ENCODE assay signal across 28 mouse cellular contexts in genomic region chr12:102964486-102964885, GRCm38 (mm10). TPM values are rescaled to one million over a fixed set of nuclear protein-coding genes. Genes with fewer than 3 reads are reported as not detected.
DNase-seq lines count a peak whose midpoint lies in the region; ATAC-seq lines count a peak whose summit lies in the region.
"Had no signal": no experiment of that assay in that cellular context is flagged by ENCODE, and none has a peak within 500 bp of the region (broad histone marks: within the 10 kb centered on the region; RNA-seq: fewer than 3 reads in every experiment).

No protein-coding gene starts in this region.

- H3K9me3 ChIP-seq in hindbrain, embryonic 11.5 days (ENCODE audit: control insufficient read depth, low read length), result no peaks in the 10 kb centered on the region
- no peaks in the 10 kb centered on the region for H3K9me3 ChIP-seq in hindbrain, embryonic 16.5 days (ENCODE audit: control insufficient read depth, low read length)
- H3K9me3 ChIP-seq in midbrain, embryonic 14.5 days (ENCODE audit: control insufficient read depth, low read length), result no peaks in the 10 kb centered on the region
- H3K9me3 ChIP-seq in midbrain, embryonic 10.5 days (replicated peaks), result no peaks in the 10 kb centered on the region
- H3K9me3 ChIP-seq: embryonic facial prominence, embryonic 13.5 days; embryonic facial prominence, embryonic 15.5 days; forebrain, embryonic 10.5 days; forebrain, embryonic 12.5 days had no signal

- no peak overlapping the region for H3K4me3 ChIP-seq in hindbrain, embryonic 11.5 days (ENCODE audit: low read depth, low read length)
- H3K4me3 ChIP-seq in hindbrain, embryonic 16.5 days (ENCODE audit: low read length), result no peak overlapping the region
- H3K4me3 ChIP-seq in midbrain, embryonic 14.5 days (replicated peaks; ENCODE audit: low read depth, low read length), result no peak overlapping the region
- no peak overlapping the region for H3K4me3 ChIP-seq in midbrain, embryonic 10.5 days
- H3K4me3 ChIP-seq: embryonic facial prominence, embryonic 13.5 days; embryonic facial prominence, embryonic 15.5 days; erythroblast, embryonic 14.5 days; forebrain, embryonic 10.5 days; forebrain, embryonic 12.5 days had no signal

- no peak overlapping the region for H3K4me2 ChIP-seq in hindbrain, embryonic 11.5 days (replicated peaks; ENCODE audit: low read depth, low read length)
- H3K4me2 ChIP-seq in hindbrain, embryonic 16.5 days (ENCODE audit: low read length), result no peak overlapping the region
- no peak overlapping the region for H3K4me2 ChIP-seq in midbrain, embryonic 14.5 days (ENCODE audit: low read length)
- H3K4me2 ChIP-seq: embryonic facial prominence, embryonic 13.5 days; embryonic facial prominence, embryonic 15.5 days; forebrain, embryonic 12.5 days had no signal

- no peak for ATAC-seq in hindbrain, embryonic 11.5 days (ENCODE audit: low FRiP score)
- ATAC-seq in hindbrain, embryonic 16.5 days, result no peak
- no peak for ATAC-seq in midbrain, embryonic 14.5 days (ENCODE audit: low FRiP score, low TSS enrichment)
- ATAC-seq: CD4-positive, CD25-positive, alpha-beta regulatory T cell, adult 4 months; forebrain, embryonic 14.5 days; forebrain, embryonic 16.5 days had no signal

- peaks cover 3% of the 10 kb centered on the region; the same call in 1 of the 2 replicates for H3K27me3 ChIP-seq in hindbrain, embryonic 11.5 days (ENCODE audit: control insufficient read depth, insufficient read depth, low read length)
- H3K27me3 ChIP-seq in hindbrain, embryonic 16.5 days (replicated peaks; ENCODE audit: control insufficient read depth, insufficient read depth, low read length), result no peaks in the 10 kb centered on the region
- H3K27me3 ChIP-seq in midbrain, embryonic 14.5 days (ENCODE audit: control insufficient read depth, insufficient read depth, low read length), result no peaks in the 10 kb centered on the region
- peaks cover 5% of the 10 kb centered on the region; the same call in 1 of the 2 replicates for H3K27me3 ChIP-seq in midbrain, embryonic 10.5 days (ENCODE audit: low read depth, poor library complexity, severe bottlenecking)
- H3K27me3 ChIP-seq: CH12.LX; embryonic facial prominence, embryonic 13.5 days; embryonic facial prominence, embryonic 15.5 days had no signal

- no peaks in the 10 kb centered on the region for H3K36me3 ChIP-seq in hindbrain, embryonic 11.5 days (ENCODE audit: control insufficient read depth, insufficient read depth, low read length)
- no peaks in the 10 kb centered on the region for H3K36me3 ChIP-seq in hindbrain, embryonic 16.5 days (ENCODE audit: control insufficient read depth, insufficient read depth, low read length)
- H3K36me3 ChIP-seq in midbrain, embryonic 14.5 days (ENCODE audit: control insufficient read depth, insufficient read depth, low read length), result no peaks in the 10 kb centered on the region
- no peaks in the 10 kb centered on the region for H3K36me3 ChIP-seq in midbrain, embryonic 10.5 days
- H3K36me3 ChIP-seq: embryonic facial prominence, embryonic 13.5 days; embryonic facial prominence, embryonic 15.5 days; forebrain, embryonic 10.5 days; forebrain, embryonic 12.5 days; G1E had no signal

- H3K27ac ChIP-seq in hindbrain, embryonic 11.5 days (ENCODE audit: low read depth, low read length), result no peak overlapping the region
- no peak overlapping the region for H3K27ac ChIP-seq in hindbrain, embryonic 16.5 days (ENCODE audit: low read depth, low read length)
- no peak overlapping the region for H3K27ac ChIP-seq in midbrain, embryonic 14.5 days (replicated peaks; ENCODE audit: low read depth, low read length)
- no peak overlapping the region for H3K27ac ChIP-seq in midbrain, embryonic 10.5 days (replicated peaks)
- H3K27ac ChIP-seq: embryonic facial prominence, embryonic 13.5 days; embryonic facial prominence, embryonic 15.5 days; forebrain, embryonic 10.5 days; forebrain, embryonic 12.5 days had no signal

- H3K9ac ChIP-seq in hindbrain, embryonic 11.5 days (ENCODE audit: low read depth, low read length), result no peak overlapping the region
- H3K9ac ChIP-seq in hindbrain, embryonic 16.5 days (ENCODE audit: low read depth, low read length), result no peak overlapping the region
- H3K9ac ChIP-seq in midbrain, embryonic 14.5 days (replicated peaks; ENCODE audit: low read length), result no peak overlapping the region
- H3K9ac ChIP-seq: embryonic facial prominence, embryonic 13.5 days; embryonic facial prominence, embryonic 15.5 days; forebrain, embryonic 12.5 days had no signal

- no peaks in the 10 kb centered on the region for H3K4me1 ChIP-seq in hindbrain, embryonic 11.5 days (replicated peaks; ENCODE audit: control insufficient read depth, insufficient read depth, low read length)
- no peaks in the 10 kb centered on the region; the same call in 1 of the 2 replicates for H3K4me1 ChIP-seq in hindbrain, embryonic 16.5 days (ENCODE audit: control insufficient read depth, insufficient read depth, low read depth, low read length)
- H3K4me1 ChIP-seq in midbrain, embryonic 14.5 days (ENCODE audit: control insufficient read depth, insufficient read depth, low read length), result 0 out of 2 replicates have a peak, but pooled peaks cover 2% of the 10 kb centered on the region
- H3K4me1 ChIP-seq in midbrain, embryonic 10.5 days, result peaks cover 23% of the 10 kb centered on the region
- H3K4me1 ChIP-seq: embryonic facial prominence, embryonic 13.5 days; embryonic facial prominence, embryonic 15.5 days; forebrain, embryonic 12.5 days had no signal

- DNase-seq in embryo, embryonic 10 days (ENCODE audit: low spot score), result peak; percentile 58
- DNase-seq in embryo, embryonic 11 days, result no peak
- DNase-seq in hindbrain, embryonic 11.5 days (ENCODE audit: low spot score), result peak; percentile 17
- DNase-seq in midbrain, embryonic 14.5 days, result peak; percentile 20
- no peak for DNase-seq in midbrain, embryonic 10.5 days (ENCODE audit: low spot score)
- DNase-seq in MN1 (ENCODE audit: low spot score), result peak; percentile 8
- no peak for DNase-seq in gastrocnemius, adult 18-20 months (ENCODE audit: low spot score)
- DNase-seq: adrenal gland, adult 2 months; adrenal gland, postnatal 10 days; adrenal gland, postnatal 25 days; B cell, adult 2 months; cerebellum, adult 11 months; cerebellum, adult 18-20 months; cerebellum, adult 8-10 months; cerebellum, adult 9-11 months; cerebellum, postnatal 14 days; cerebellum, postnatal 36 days had no signal

- 35% methylated on average over 3 of the region's 3 CpGs for WGBS in hindbrain, embryonic 11.5 days
- 5% methylated on average over 3 of the region's 3 CpGs for WGBS in hindbrain, embryonic 16.5 days
- WGBS in midbrain, embryonic 14.5 days, result 5% methylated on average over 3 of the region's 3 CpGs
- 29% methylated on average over 3 of the region's 3 CpGs for WGBS in midbrain, embryonic 10.5 days

RNA-seq across cellular contexts. Expression of gene Unc79, which starts 15.8 kb away (rescaled TPM):
- polyA plus RNA-seq in hindbrain, embryonic 11.5 days (2014; fragmentation: Nextera tagmentation; extraction: Ambion mirVana), result 3.7 and 4.5 TPM in 2 replicates
- polyA plus RNA-seq in hindbrain, embryonic 16.5 days (2015; fragmentation: Nextera tagmentation; extraction: Ambion mirVana), result 5.9 and 6.2 TPM in 2 replicates
- 13.6 and 15.4 TPM in 2 replicates for polyA plus RNA-seq in midbrain, embryonic 14.5 days (2014; fragmentation: Nextera tagmentation; extraction: Ambion mirVana)
- 0.70 and 1.3 TPM in 2 replicates for polyA plus RNA-seq in midbrain, embryonic 10.5 days (2016; fragmentation: Nextera tagmentation; extraction: Ambion mirVana)
- total RNA-seq in gastrocnemius, adult 18-20 months (2021), result under 1 TPM; 0.02 to 0.11 TPM
- polyA plus RNA-seq: erythroblast, embryonic 14.5 days; G1E had no signal

Comparison
In these comparisons a context has a peak if more than half of its experiments do, and no peak if none do; other contexts are left out.
1. DNase-seq: peak in embryo, embryonic 10 days (single experiment), hindbrain, embryonic 11.5 days (single experiment), midbrain, embryonic 14.5 days (single experiment) and MN1 (single experiment); none in embryo, embryonic 11 days (single experiment), midbrain, embryonic 10.5 days (single experiment) and gastrocnemius, adult 18-20 months (single experiment).